Mouse (Mus musculus): ENCODE results near the gene Rwdd2a. TPM values are rescaled to one million over a fixed set of nuclear protein-coding genes. Genes with fewer than 3 reads are reported as not detected.
A peak's percentile ranks its signal among the peaks of the same experiment; 100 is the strongest.

Gene Rwdd2a
- polyA plus RNA-seq (2016; fragmentation: Nextera tagmentation; extraction: Ambion mirVana), result 2.3 and 4.3 TPM in 2 replicates

GRCm38 (mm10) chr9:86571540-86572135 is at the start of gene Rwdd2a, which contains the start of gene Pgm3:
Gene Rwdd2a, plus strand, starts transcription at chr9:86571991.
Gene Pgm3, minus strand, starts transcription at chr9:86571842.
- peak within 1 kb of the TSS; percentile 52; the same call in 1 of the 2 replicates for H3K27ac ChIP-seq

GRCm38 (mm10) chr9:86522335-86522734 is 49.5 kb upstream of the Rwdd2a start:
- Histone ChIP-seq H3K27me3 (no peaks in the 10 kb centered on the region), H3K9ac (no peak overlapping the region), H3K36me3 (peaks cover 17% of the 10 kb centered on the region), H3K9me3 (no peaks in the 10 kb centered on the region), H3K4me3 (no peak overlapping the region), H3K27ac (no peak overlapping the region), H3K4me2 (replicated peaks) (no peak overlapping the region), H3K4me1 (no peaks in the 10 kb centered on the region)
- ATAC-seq (ENCODE audit: insufficient number of reproducible peaks, insufficient read depth, low FRiP score, low TSS enrichment), result no peak

More at GRCm38 (mm10) chr9:86571540-86572135, at the start of gene Rwdd2a, which contains the start of gene Pgm3:
- Histone ChIP-seq H3K9ac (peak within 1 kb of the TSS; percentile 79), H3K4me1 (peaks cover 13% of the 10 kb centered on the region; the same call in 1 of the 2 replicates), H3K9me3 (no peaks in the 10 kb centered on the region), H3K36me3 (peaks cover 15% of the 10 kb centered on the region), H3K4me2 (replicated peaks) (peak within 1 kb of the TSS; percentile 97), H3K4me3 (peak within 1 kb of the TSS; percentile 73), H3K27me3 (no peaks in the 10 kb centered on the region)
- peak; percentile 97 for ATAC-seq (ENCODE audit: insufficient number of reproducible peaks, insufficient read depth, low FRiP score, low TSS enrichment)
- WGBS, result 1% methylated on average over 59 of the region's 59 CpGs

GRCm38 (mm10) chr9:86525600-86525999 is 46.2 kb upstream of the Rwdd2a start:
- Histone ChIP-seq H3K27me3 (no peaks in the 10 kb centered on the region), H3K4me3 (no peak overlapping the region), H3K9ac (no peak overlapping the region), H3K27ac (no peak overlapping the region), H3K9me3 (no peaks in the 10 kb centered on the region), H3K4me1 (no peaks in the 10 kb centered on the region), H3K4me2 (replicated peaks) (no peak overlapping the region), H3K36me3 (peaks cover 18% of the 10 kb centered on the region)
- 35% methylated on average over 2 of the region's 2 CpGs for WGBS
- no peak for ATAC-seq (ENCODE audit: insufficient number of reproducible peaks, insufficient read depth, low FRiP score, low TSS enrichment)

GRCm38 (mm10) chr9:86534071-86534470 is 37.7 kb upstream of the Rwdd2a start:
- Histone ChIP-seq H3K9me3 (no peaks in the 10 kb centered on the region), H3K27ac (no peak overlapping the region), H3K4me3 (no peak overlapping the region), H3K27me3 (no peaks in the 10 kb centered on the region), H3K4me2 (replicated peaks) (no peak overlapping the region), H3K9ac (no peak overlapping the region), H3K4me1 (no peaks in the 10 kb centered on the region), H3K36me3 (peaks cover 12% of the 10 kb centered on the region)
- ATAC-seq (ENCODE audit: insufficient number of reproducible peaks, insufficient read depth, low FRiP score, low TSS enrichment), result no peak
- WGBS, result 88% methylated on average over 5 of the region's 5 CpGs

DNA sequence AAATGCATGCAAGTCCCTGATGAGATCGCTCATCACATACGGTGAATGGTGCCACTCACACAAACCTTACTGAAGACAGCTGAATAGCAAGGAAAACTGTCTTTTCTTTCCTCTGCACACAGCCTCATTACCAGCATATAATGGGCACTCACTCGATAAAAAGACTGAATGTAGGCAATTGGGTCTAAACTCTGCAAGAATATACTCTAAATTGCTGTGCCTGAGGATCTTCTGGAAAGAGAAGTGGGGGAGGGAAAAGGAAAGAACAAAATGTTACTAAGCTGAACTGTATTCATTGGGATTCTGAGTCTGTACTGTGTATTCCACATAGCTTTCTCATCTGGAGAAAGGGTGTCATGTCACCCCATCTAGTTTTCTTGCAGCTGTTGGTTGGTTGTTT is 28.3 kb upstream of the Rwdd2a start:
- no peak overlapping the region for H3K27ac ChIP-seq
- H3K9me3 ChIP-seq, result no peaks in the 10 kb centered on the region
- H3K4me1 ChIP-seq, result no peaks in the 10 kb centered on the region
- H3K4me3 ChIP-seq, result no peak overlapping the region
- no peak for ATAC-seq (ENCODE audit: insufficient number of reproducible peaks, insufficient read depth, low FRiP score, low TSS enrichment)
- no peak overlapping the region for H3K4me2 ChIP-seq (replicated peaks)
- no peaks in the 10 kb centered on the region for H3K27me3 ChIP-seq
- 89% methylated on average over 3 of the region's 3 CpGs for WGBS
- H3K9ac ChIP-seq, result no peak overlapping the region
- peaks cover 34% of the 10 kb centered on the region for H3K36me3 ChIP-seq

GRCm38 (mm10) chr9:86544559-86544958 is 27.2 kb upstream of the Rwdd2a start:
- no peak overlapping the region for H3K9ac ChIP-seq
- 83% methylated on average over 1 of the region's 1 CpGs for WGBS
- H3K4me1 ChIP-seq, result no peaks in the 10 kb centered on the region
- no peak overlapping the region for H3K4me3 ChIP-seq
- H3K4me2 ChIP-seq (replicated peaks), result no peak overlapping the region
- ATAC-seq (ENCODE audit: insufficient number of reproducible peaks, insufficient read depth, low FRiP score, low TSS enrichment), result no peak
- no peaks in the 10 kb centered on the region for H3K27me3 ChIP-seq
- H3K9me3 ChIP-seq, result no peaks in the 10 kb centered on the region
- no peak overlapping the region for H3K27ac ChIP-seq
- peaks cover 42% of the 10 kb centered on the region for H3K36me3 ChIP-seq

DNA sequence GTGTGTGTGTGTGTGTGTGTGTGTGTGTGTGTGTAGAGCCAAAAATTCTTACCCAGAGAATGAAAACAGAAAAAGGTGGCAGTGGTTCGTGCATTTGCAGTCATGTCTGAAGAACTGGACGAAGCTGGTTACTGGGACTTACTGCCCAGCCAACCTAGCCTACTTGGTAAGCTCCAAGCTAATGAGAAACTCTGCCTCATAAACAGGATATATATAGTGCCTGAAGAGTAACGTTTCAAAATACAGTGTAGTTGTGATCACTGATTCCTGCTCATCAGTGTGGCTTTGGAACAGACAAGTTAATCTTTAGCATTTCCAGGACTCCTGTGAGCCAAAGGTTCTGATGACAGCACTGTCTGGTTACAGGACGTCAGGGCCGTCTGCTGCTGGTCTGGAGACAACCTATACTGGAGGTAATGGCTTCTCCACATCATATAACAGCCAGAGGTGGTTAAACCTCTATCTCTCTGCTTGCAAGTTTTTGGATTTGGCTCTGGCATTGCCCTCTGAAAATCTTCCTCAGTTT is 22.1 kb upstream of the Rwdd2a start:
- H3K4me1 ChIP-seq, result no peaks in the 10 kb centered on the region
- no peak overlapping the region for H3K4me2 ChIP-seq (replicated peaks)
- no peak overlapping the region for H3K9ac ChIP-seq
- H3K4me3 ChIP-seq, result no peak overlapping the region
- WGBS, result 85% methylated on average over 5 of the region's 5 CpGs
- H3K27ac ChIP-seq, result no peak overlapping the region
- no peaks in the 10 kb centered on the region for H3K9me3 ChIP-seq
- no peaks in the 10 kb centered on the region for H3K27me3 ChIP-seq
- ATAC-seq (ENCODE audit: insufficient number of reproducible peaks, insufficient read depth, low FRiP score, low TSS enrichment), result no peak
- peaks cover 45% of the 10 kb centered on the region for H3K36me3 ChIP-seq

DNA sequence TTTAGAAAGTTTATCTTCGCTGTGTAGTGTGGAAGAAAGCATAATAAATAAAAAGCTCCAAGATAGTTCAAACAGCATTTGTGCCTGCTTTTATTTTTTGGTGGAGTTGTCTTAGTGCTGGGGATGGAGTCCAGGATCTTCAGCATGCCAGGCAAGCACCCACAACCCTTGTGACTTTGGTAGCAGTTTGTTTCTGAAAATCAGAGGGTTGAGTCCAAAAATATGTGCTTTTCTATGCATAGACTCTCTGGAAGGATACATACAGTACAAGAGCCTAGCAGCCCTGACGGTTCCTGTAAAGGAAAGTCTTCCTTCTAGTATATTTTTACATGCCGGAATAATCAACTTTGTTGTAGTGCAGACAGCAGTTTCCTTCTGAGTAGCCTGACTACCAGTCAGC is 21.1 kb upstream of the Rwdd2a start:
- Histone ChIP-seq H3K9ac (no peak overlapping the region), H3K27me3 (no peaks in the 10 kb centered on the region), H3K36me3 (peaks cover 49% of the 10 kb centered on the region), H3K4me3 (no peak overlapping the region), H3K9me3 (no peaks in the 10 kb centered on the region), H3K27ac (no peak overlapping the region), H3K4me2 (replicated peaks) (no peak overlapping the region), H3K4me1 (no peaks in the 10 kb centered on the region)
- ATAC-seq (ENCODE audit: insufficient number of reproducible peaks, insufficient read depth, low FRiP score, low TSS enrichment), result no peak
- WGBS, result 89% methylated on average over 3 of the region's 3 CpGs

DNA sequence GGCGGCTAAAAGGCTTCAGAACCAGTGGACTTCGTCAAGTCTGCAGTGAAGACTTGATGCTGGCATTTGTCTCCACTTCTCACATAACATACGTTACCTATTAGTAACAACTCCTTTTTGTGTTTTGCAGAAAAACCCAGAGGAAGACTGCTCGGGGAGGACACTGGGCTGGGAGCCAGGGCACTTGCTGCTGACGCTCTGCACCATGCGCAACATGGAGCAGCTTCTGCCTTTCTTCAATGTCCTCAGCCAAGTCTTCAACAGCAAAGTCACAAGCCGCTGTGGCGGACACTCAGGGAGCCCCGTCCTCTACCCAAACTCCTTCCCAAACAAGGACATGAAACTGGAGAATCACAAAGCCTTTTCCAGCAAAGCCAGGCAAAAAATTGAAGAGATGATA is 17.9 kb upstream of the Rwdd2a start:
- Histone ChIP-seq H3K4me2 (replicated peaks) (no peak overlapping the region), H3K27me3 (no peaks in the 10 kb centered on the region), H3K9me3 (no peaks in the 10 kb centered on the region), H3K36me3 (peaks cover 61% of the 10 kb centered on the region), H3K27ac (no peak overlapping the region), H3K9ac (no peak overlapping the region), H3K4me1 (no peaks in the 10 kb centered on the region), H3K4me3 (no peak overlapping the region)
- ATAC-seq (ENCODE audit: insufficient number of reproducible peaks, insufficient read depth, low FRiP score, low TSS enrichment), result no peak
- 80% methylated on average over 9 of the region's 9 CpGs for WGBS

DNA sequence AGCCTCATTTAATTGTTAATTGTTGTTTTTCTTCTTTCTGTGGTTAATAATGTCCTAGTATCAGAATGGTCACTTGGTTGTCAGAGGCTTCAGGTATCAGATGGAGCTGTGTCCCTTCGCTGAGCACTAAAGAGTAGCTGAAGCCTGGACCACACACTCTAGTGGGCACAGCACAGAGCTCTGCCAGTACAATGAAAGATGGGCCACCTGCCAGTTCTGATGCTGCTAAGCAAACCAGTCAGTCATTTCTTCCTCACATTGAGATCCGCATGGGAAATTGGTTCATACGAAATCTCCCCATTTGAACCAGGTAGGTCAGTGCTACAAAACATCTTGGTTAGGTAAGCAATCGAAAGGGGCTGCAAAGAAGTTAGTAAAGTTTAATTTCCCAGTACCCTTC is 17.1 kb upstream of the Rwdd2a start:
- WGBS, result 94% methylated on average over 4 of the region's 4 CpGs
- Histone ChIP-seq H3K36me3 (peaks cover 64% of the 10 kb centered on the region), H3K4me1 (no peaks in the 10 kb centered on the region)

DNA sequence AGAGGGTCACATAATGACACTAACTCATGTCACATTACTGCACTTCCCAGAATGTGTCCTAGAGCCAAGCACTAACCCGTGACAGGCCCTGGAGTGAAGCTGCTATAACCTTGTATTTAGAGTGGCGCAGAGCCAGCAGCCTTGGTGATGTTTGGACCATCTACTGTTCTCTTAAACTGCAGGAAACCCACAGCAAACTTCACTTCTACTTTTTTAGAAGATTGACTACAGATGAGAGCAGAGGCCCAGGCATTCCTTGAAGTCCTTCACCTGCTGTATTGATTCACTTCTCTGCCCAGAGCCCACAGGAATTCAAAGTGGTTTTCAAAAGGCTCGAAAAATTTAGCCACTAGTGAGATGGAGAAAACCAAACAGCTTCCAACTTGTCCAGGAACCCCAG is 11.2 kb upstream of the Rwdd2a start:
- H3K4me1 ChIP-seq, result no peaks in the 10 kb centered on the region
- 90% methylated on average over 3 of the region's 3 CpGs for WGBS
- H3K4me3 ChIP-seq, result no peak overlapping the region
- H3K9ac ChIP-seq, result no peak overlapping the region
- no peaks in the 10 kb centered on the region for H3K27me3 ChIP-seq
- H3K27ac ChIP-seq, result no peak overlapping the region
- no peak for ATAC-seq (ENCODE audit: insufficient number of reproducible peaks, insufficient read depth, low FRiP score, low TSS enrichment)
- no peak overlapping the region for H3K4me2 ChIP-seq (replicated peaks)
- no peaks in the 10 kb centered on the region for H3K9me3 ChIP-seq
- peaks cover 80% of the 10 kb centered on the region for H3K36me3 ChIP-seq

More for the DNA sequence above, 17.1 kb upstream of the Rwdd2a start:
- Histone ChIP-seq H3K27ac (no peak overlapping the region), H3K9ac (no peak overlapping the region), H3K27me3 (no peaks in the 10 kb centered on the region), H3K4me2 (replicated peaks) (no peak overlapping the region), H3K9me3 (no peaks in the 10 kb centered on the region), H3K4me3 (no peak overlapping the region)
- ATAC-seq (ENCODE audit: insufficient number of reproducible peaks, insufficient read depth, low FRiP score, low TSS enrichment), result no peak

DNA sequence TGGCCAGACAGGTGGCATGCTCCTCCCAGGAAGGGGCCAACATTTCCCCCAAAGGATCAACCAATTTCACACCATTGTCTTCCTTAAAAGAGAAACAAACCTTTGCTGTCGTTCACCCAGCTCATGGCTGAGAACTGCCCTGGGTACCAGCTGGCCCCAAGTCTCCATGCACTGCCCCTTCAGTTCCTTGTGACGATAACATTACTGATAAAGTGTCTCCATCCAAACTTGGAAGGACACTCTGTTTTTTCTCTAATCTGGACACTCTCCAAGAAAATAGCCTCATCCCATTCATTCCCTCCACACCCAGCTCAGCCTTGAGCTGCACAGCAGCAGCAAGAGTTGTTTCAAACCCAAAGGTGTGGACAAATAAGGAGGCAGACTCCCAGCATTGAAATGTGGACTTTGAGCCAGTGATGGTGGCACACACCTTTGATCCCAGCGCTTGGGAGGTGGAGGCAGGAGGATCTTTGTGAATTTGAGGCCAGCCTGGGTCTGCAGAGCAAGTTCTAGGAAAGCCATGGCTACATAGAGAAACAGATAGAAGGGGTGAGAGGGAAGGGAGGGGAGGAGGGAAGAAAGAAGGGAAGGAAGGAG is 2.4 kb upstream of the Rwdd2a start:
- H3K4me2 ChIP-seq (replicated peaks), result no peak overlapping the region
- H3K9me3 ChIP-seq, result no peaks in the 10 kb centered on the region
- ATAC-seq (ENCODE audit: insufficient number of reproducible peaks, insufficient read depth, low FRiP score, low TSS enrichment), result no peak
- no peak overlapping the region for H3K27ac ChIP-seq
- WGBS, result 81% methylated on average over 3 of the region's 3 CpGs
- no peaks in the 10 kb centered on the region for H3K27me3 ChIP-seq
- H3K36me3 ChIP-seq, result peaks cover 28% of the 10 kb centered on the region
- H3K4me3 ChIP-seq, result no peak overlapping the region
- H3K4me1 ChIP-seq, result peaks cover 13% of the 10 kb centered on the region; the same call in 1 of the 2 replicates
- H3K9ac ChIP-seq, result no peak overlapping the region

All from embryonic facial prominence, embryonic 12.5 days (tissue).